In the genomic region with DNA sequence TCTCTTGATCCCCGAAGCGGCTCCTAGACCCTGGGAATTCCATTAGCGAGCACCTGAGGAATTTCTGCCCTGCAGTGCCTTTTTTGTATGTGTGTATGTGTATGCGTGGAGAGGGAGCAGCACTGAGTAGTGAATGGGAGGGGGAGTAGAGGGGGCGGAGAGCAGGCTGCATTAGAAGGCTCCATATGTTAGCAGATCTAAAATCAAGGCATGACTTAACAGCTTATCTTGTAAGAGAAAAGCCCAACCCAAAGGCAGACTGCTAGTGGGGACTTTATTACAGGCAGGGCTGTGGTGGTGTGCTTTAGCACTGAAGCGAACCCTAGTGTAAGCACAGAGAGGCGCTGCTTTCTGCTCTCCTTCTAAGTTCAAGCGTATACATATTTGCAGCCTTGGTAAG, we compare ENCODE assay signal across 8 mouse cellular contexts. TPM values are rescaled to one million over a fixed set of nuclear protein-coding genes. Genes with fewer than 3 reads are reported as not detected.
DNase-seq lines count a peak whose midpoint lies in the region; ATAC-seq lines count a peak whose summit lies in the region.

No protein-coding gene starts in this region.

- H3K27me3 ChIP-seq in embryonic facial prominence, embryonic 13.5 days, result no peaks in the 10 kb centered on the region
- no peaks in the 10 kb centered on the region; the same call in 1 of the 2 replicates for H3K27me3 ChIP-seq in hindbrain, embryonic 11.5 days (ENCODE audit: control insufficient read depth, insufficient read depth, low read length)
- H3K27me3 ChIP-seq in midbrain, embryonic 10.5 days (ENCODE audit: low read depth, poor library complexity, severe bottlenecking), result peaks cover 36% of the 10 kb centered on the region
- no peaks in the 10 kb centered on the region for H3K27me3 ChIP-seq in stomach, embryonic 15.5 days (replicated peaks)

- H3K4me2 ChIP-seq in embryonic facial prominence, embryonic 13.5 days, result peak overlapping the region; percentile 64
- peak overlapping the region; percentile 27 for H3K4me2 ChIP-seq in hindbrain, embryonic 11.5 days (replicated peaks; ENCODE audit: low read depth, low read length)
- peak overlapping the region; percentile 45 for H3K4me2 ChIP-seq in stomach, embryonic 15.5 days

- intact Hi-C loops in left cerebral cortex, postnatal 4 days (cut with DNase I), result loop anchor here (5.0 to 10.0 kb wide), 3 partner anchors 100 to 137 kb away; no protein-coding TSS in a partner anchor

- peak overlapping the region; percentile 64 for H3K9ac ChIP-seq in embryonic facial prominence, embryonic 13.5 days
- H3K9ac ChIP-seq in hindbrain, embryonic 11.5 days (ENCODE audit: low read depth, low read length), result peak overlapping the region; percentile 33; the same call in 1 of the 2 replicates
- H3K9ac ChIP-seq in stomach, embryonic 15.5 days, result no peak overlapping the region

- H3K9me3 ChIP-seq in embryonic facial prominence, embryonic 13.5 days, result no peaks in the 10 kb centered on the region
- no peaks in the 10 kb centered on the region for H3K9me3 ChIP-seq in hindbrain, embryonic 11.5 days (ENCODE audit: control insufficient read depth, low read length)
- no peaks in the 10 kb centered on the region for H3K9me3 ChIP-seq in midbrain, embryonic 10.5 days (replicated peaks)
- no peaks in the 10 kb centered on the region for H3K9me3 ChIP-seq in stomach, embryonic 15.5 days

- ATAC-seq in embryonic facial prominence, embryonic 13.5 days (ENCODE audit: insufficient number of reproducible peaks, insufficient read depth, low FRiP score, low TSS enrichment, low read depth), result peak; percentile 45; the same call in 1 of the 2 replicates
- ATAC-seq in hindbrain, embryonic 11.5 days (ENCODE audit: low FRiP score), result peak; percentile 43
- peak; percentile 12; the same call in 1 of the 2 replicates for ATAC-seq in stomach, embryonic 15.5 days (ENCODE audit: insufficient read depth, low FRiP score, low read depth)

- peak overlapping the region; percentile 42 for H3K4me3 ChIP-seq in embryonic facial prominence, embryonic 13.5 days
- peak overlapping the region; percentile 28 for H3K4me3 ChIP-seq in hindbrain, embryonic 11.5 days (ENCODE audit: low read depth, low read length)
- H3K4me3 ChIP-seq in midbrain, embryonic 10.5 days, result peak overlapping the region; percentile 95
- H3K4me3 ChIP-seq in stomach, embryonic 15.5 days (replicated peaks), result peak overlapping the region; percentile 7; the same call in 1 of the 2 replicates

- H3K4me1 ChIP-seq in embryonic facial prominence, embryonic 13.5 days, result peaks cover 45% of the 10 kb centered on the region
- no peaks in the 10 kb centered on the region for H3K4me1 ChIP-seq in hindbrain, embryonic 11.5 days (replicated peaks; ENCODE audit: control insufficient read depth, insufficient read depth, low read length)
- peaks cover 67% of the 10 kb centered on the region for H3K4me1 ChIP-seq in midbrain, embryonic 10.5 days
- H3K4me1 ChIP-seq in stomach, embryonic 15.5 days, result peaks cover 14% of the 10 kb centered on the region

- peak; percentile 35 to 72 for DNase-seq in left cerebral cortex, adult 18-20 months (ENCODE audit: low spot score in 2 of 2)
- DNase-seq in left cerebral cortex, postnatal 4 days, result no peak
- DNase-seq in hindbrain, embryonic 11.5 days (ENCODE audit: low spot score), result peak; percentile 65
- DNase-seq in midbrain, embryonic 10.5 days (ENCODE audit: low spot score), result peak; percentile 73
- no peak for DNase-seq in thymus, postnatal 36 days
- DNase-seq in ovary, postnatal 10 days (ENCODE audit: low spot score), result no peak

- WGBS in embryonic facial prominence, embryonic 13.5 days, result 3% methylated on average over 8 of the region's 8 CpGs
- WGBS in hindbrain, embryonic 11.5 days, result 9% methylated on average over 8 of the region's 8 CpGs
- 10% methylated on average over 8 of the region's 8 CpGs for WGBS in midbrain, embryonic 10.5 days
- WGBS in stomach, embryonic 15.5 days, result 12% methylated on average over 8 of the region's 8 CpGs

- H3K27ac ChIP-seq in embryonic facial prominence, embryonic 13.5 days, result peak overlapping the region; percentile 88
- H3K27ac ChIP-seq in hindbrain, embryonic 11.5 days (ENCODE audit: low read depth, low read length), result peak overlapping the region; percentile 30; the same call in 1 of the 2 replicates
- H3K27ac ChIP-seq in midbrain, embryonic 10.5 days (replicated peaks), result peak overlapping the region; percentile 76
- H3K27ac ChIP-seq in stomach, embryonic 15.5 days, result peak overlapping the region; percentile 38; the same call in 1 of the 2 replicates

- H3K36me3 ChIP-seq in embryonic facial prominence, embryonic 13.5 days, result no peaks in the 10 kb centered on the region
- H3K36me3 ChIP-seq in hindbrain, embryonic 11.5 days (ENCODE audit: control insufficient read depth, insufficient read depth, low read length), result no peaks in the 10 kb centered on the region
- 0 out of 2 replicates have a peak, but pooled peaks cover under 1% of the 10 kb centered on the region for H3K36me3 ChIP-seq in midbrain, embryonic 10.5 days
- no peaks in the 10 kb centered on the region for H3K36me3 ChIP-seq in stomach, embryonic 15.5 days

RNA-seq across cellular contexts. Expression of gene Cdon, which starts 3.7 kb away (rescaled TPM):
- total RNA-seq in left cerebral cortex, adult 18-20 months (2021), result 1 to 10 TPM; 7.8 to 9.4 TPM
- 10 to 100 TPM; 13.0 to 14.1 TPM for total RNA-seq in left cerebral cortex, postnatal 4 days (2021)
- 20.7 and 21.4 TPM in 2 replicates for polyA plus RNA-seq in embryonic facial prominence, embryonic 13.5 days (2015; fragmentation: Nextera tagmentation; extraction: Ambion mirVana)
- 13.4 and 21.9 TPM in 2 replicates for polyA plus RNA-seq in hindbrain, embryonic 11.5 days (2014; fragmentation: Nextera tagmentation; extraction: Ambion mirVana)
- 10.5 TPM in 2 replicates for polyA plus RNA-seq in midbrain, embryonic 10.5 days (2016; fragmentation: Nextera tagmentation; extraction: Ambion mirVana)
- 10.2 and 10.4 TPM in 2 replicates for polyA plus RNA-seq in stomach, embryonic 15.5 days (2015; fragmentation: Nextera tagmentation; extraction: Ambion mirVana)

Comparison
In these comparisons a context has a peak if more than half of its experiments do, and no peak if none do; other contexts are left out.
1. DNase-seq: peak in left cerebral cortex, adult 18-20 months (2 of 2), hindbrain, embryonic 11.5 days (single experiment) and midbrain, embryonic 10.5 days (single experiment); none in left cerebral cortex, postnatal 4 days (single experiment), thymus, postnatal 36 days (0 of 2) and ovary, postnatal 10 days (single experiment).
2. H3K27ac ChIP-seq: peak in every context shown above with its lines; median percentile 88 in embryonic facial prominence, embryonic 13.5 days; 76 in midbrain, embryonic 10.5 days; 38 in stomach, embryonic 15.5 days; 30 in hindbrain, embryonic 11.5 days.
3. H3K4me3 ChIP-seq: peak in every context shown above with its lines; median percentile 95 in midbrain, embryonic 10.5 days; 42 in embryonic facial prominence, embryonic 13.5 days; 28 in hindbrain, embryonic 11.5 days; 7 in stomach, embryonic 15.5 days.
4. Peak in every context shown above with its lines, with median percentiles within 50 percentile points of each other: ATAC-seq and H3K4me2 ChIP-seq.